Mouse (Mus musculus): ENCODE measurements around the gene Slc6a16. TPM values are rescaled to one million over a fixed set of nuclear protein-coding genes. Genes with fewer than 3 reads are reported as not detected.

Gene Slc6a16
- polyA plus RNA-seq, 1 experiment from 2014 or later: not detected

- peak; percentile 90 for TF ChIP-seq CTCF (IDR thresholded peaks at IDR 0.05; ENCODE audit: low read depth)
- no peak overlapping the region for H3K4me3 ChIP-seq (ENCODE audit: low read depth, low read length)
- H3K9ac ChIP-seq (ENCODE audit: low read depth, low read length): no peak overlapping the region
- H3K4me1 ChIP-seq (replicated peaks; ENCODE audit: control insufficient read depth, insufficient read depth, low read length): no peaks in the 10 kb centered on the region
- H3K9me3 ChIP-seq (ENCODE audit: control insufficient read depth): no peaks in the 10 kb centered on the region
- H3K4me2 ChIP-seq (replicated peaks; ENCODE audit: low read depth): no peak overlapping the region
- ATAC-seq: 0 out of 2 replicates have a peak, but pooled peaks have one; percentile 53
- H3K27me3 ChIP-seq (replicated peaks; ENCODE audit: control insufficient read depth, insufficient read depth, low read length): no peaks in the 10 kb centered on the region
- WGBS: 19% methylated on average over 5 of the region's 5 CpGs
- peaks cover 24% of the 10 kb centered on the region for H3K36me3 ChIP-seq (ENCODE audit: control insufficient read depth, insufficient read depth)
- H3K27ac ChIP-seq (ENCODE audit: low read depth, low read length): no peak overlapping the region
Measured at GRCm38 (mm10) chr7:45299752-45300151, 58.9 kb downstream of the Slc6a16 start.

GRCm38 (mm10) chr7:45300270-45300669, 59.4 kb downstream of the Slc6a16 start:
- peak; percentile 33; the same call in 1 of the 2 replicates for ATAC-seq
- WGBS: 9% methylated on average over 6 of the region's 6 CpGs
- no peaks in the 10 kb centered on the region for H3K9me3 ChIP-seq (ENCODE audit: control insufficient read depth)
- H3K4me1 ChIP-seq (replicated peaks; ENCODE audit: control insufficient read depth, insufficient read depth, low read length): no peaks in the 10 kb centered on the region
- H3K4me2 ChIP-seq (replicated peaks; ENCODE audit: low read depth): 0 out of 2 replicates have a peak overlapping the region, but pooled peaks have one; percentile 9
- no peak overlapping the region for H3K9ac ChIP-seq (ENCODE audit: low read depth, low read length)
- peak; percentile 83 for TF ChIP-seq CTCF (IDR thresholded peaks at IDR 0.05; ENCODE audit: low read depth)
- no peak overlapping the region for H3K4me3 ChIP-seq (ENCODE audit: low read depth, low read length)
- no peaks in the 10 kb centered on the region for H3K27me3 ChIP-seq (replicated peaks; ENCODE audit: control insufficient read depth, insufficient read depth, low read length)
- peaks cover 27% of the 10 kb centered on the region for H3K36me3 ChIP-seq (ENCODE audit: control insufficient read depth, insufficient read depth)
- no peak overlapping the region for H3K27ac ChIP-seq (ENCODE audit: low read depth, low read length)

GRCm38 (mm10) chr7:45302626-45303025, 61.7 kb downstream of the Slc6a16 start:
- 64% methylated on average over 8 of the region's 8 CpGs for WGBS

GRCm38 (mm10) chr7:45304869-45305268, 64.0 kb downstream of the Slc6a16 start:
- 18% methylated on average over 12 of the region's 13 CpGs for WGBS
- no peak for TF ChIP-seq CTCF (IDR thresholded peaks at IDR 0.05; ENCODE audit: low read depth)
- Histone ChIP-seq H3K27me3 (replicated peaks; ENCODE audit: control insufficient read depth, insufficient read depth, low read length) (no peaks in the 10 kb centered on the region), H3K4me3 (ENCODE audit: low read depth, low read length) (no peak overlapping the region), H3K4me1 (replicated peaks; ENCODE audit: control insufficient read depth, insufficient read depth, low read length) (no peaks in the 10 kb centered on the region; the same call in 1 of the 2 replicates), H3K27ac (ENCODE audit: low read depth, low read length) (no peak overlapping the region; the same call in 1 of the 2 replicates), H3K9ac (ENCODE audit: low read depth, low read length) (no peak overlapping the region), H3K4me2 (replicated peaks; ENCODE audit: low read depth) (peak overlapping the region; percentile 47), H3K9me3 (ENCODE audit: control insufficient read depth) (no peaks in the 10 kb centered on the region), H3K36me3 (ENCODE audit: control insufficient read depth, insufficient read depth) (peaks cover 51% of the 10 kb centered on the region)
- peak; percentile 17; the same call in 1 of the 2 replicates for ATAC-seq

More at GRCm38 (mm10) chr7:45302626-45303025, 61.7 kb downstream of the Slc6a16 start:
- peaks cover 34% of the 10 kb centered on the region for H3K36me3 ChIP-seq (ENCODE audit: control insufficient read depth, insufficient read depth)
- no peak for TF ChIP-seq CTCF (IDR thresholded peaks at IDR 0.05; ENCODE audit: low read depth)
- no peak for ATAC-seq
- H3K27me3 ChIP-seq (replicated peaks; ENCODE audit: control insufficient read depth, insufficient read depth, low read length): no peaks in the 10 kb centered on the region
- H3K27ac ChIP-seq (ENCODE audit: low read depth, low read length): no peak overlapping the region
- H3K4me3 ChIP-seq (ENCODE audit: low read depth, low read length): no peak overlapping the region
- no peak overlapping the region for H3K9ac ChIP-seq (ENCODE audit: low read depth, low read length)
- no peaks in the 10 kb centered on the region for H3K9me3 ChIP-seq (ENCODE audit: control insufficient read depth)
- H3K4me1 ChIP-seq (replicated peaks; ENCODE audit: control insufficient read depth, insufficient read depth, low read length): no peaks in the 10 kb centered on the region
- no peak overlapping the region for H3K4me2 ChIP-seq (replicated peaks; ENCODE audit: low read depth)

- peak; percentile 78 for ATAC-seq
- Histone ChIP-seq H3K4me2 (replicated peaks; ENCODE audit: low read depth) (peak overlapping the region; percentile 47), H3K27ac (ENCODE audit: low read depth, low read length) (no peak overlapping the region), H3K27me3 (replicated peaks; ENCODE audit: control insufficient read depth, insufficient read depth, low read length) (no peaks in the 10 kb centered on the region), H3K9me3 (ENCODE audit: control insufficient read depth) (no peaks in the 10 kb centered on the region), H3K9ac (ENCODE audit: low read depth, low read length) (no peak overlapping the region), H3K4me1 (replicated peaks; ENCODE audit: control insufficient read depth, insufficient read depth, low read length) (no peaks in the 10 kb centered on the region; the same call in 1 of the 2 replicates), H3K4me3 (ENCODE audit: low read depth, low read length) (no peak overlapping the region), H3K36me3 (ENCODE audit: control insufficient read depth, insufficient read depth) (peaks cover 55% of the 10 kb centered on the region)
- 8% methylated on average over 17 of the region's 17 CpGs for WGBS
- peak; percentile 97 for TF ChIP-seq CTCF (IDR thresholded peaks at IDR 0.05; ENCODE audit: low read depth)
Measured at GRCm38 (mm10) chr7:45305275-45305674, 64.4 kb downstream of the Slc6a16 start.

GRCm38 (mm10) chr7:45308551-45309240, 67.8 kb downstream of the Slc6a16 start:
- H3K9ac ChIP-seq (ENCODE audit: low read depth, low read length): no peak overlapping the region
- H3K36me3 ChIP-seq (ENCODE audit: control insufficient read depth, insufficient read depth): peaks cover 52% of the 10 kb centered on the region
- ATAC-seq: no peak
- no peak overlapping the region for H3K4me3 ChIP-seq (ENCODE audit: low read depth, low read length)
- no peak overlapping the region for H3K4me2 ChIP-seq (replicated peaks; ENCODE audit: low read depth)
- H3K9me3 ChIP-seq (ENCODE audit: control insufficient read depth): no peaks in the 10 kb centered on the region
- no peak overlapping the region for H3K27ac ChIP-seq (ENCODE audit: low read depth, low read length)
- no peaks in the 10 kb centered on the region for H3K27me3 ChIP-seq (replicated peaks; ENCODE audit: control insufficient read depth, insufficient read depth, low read length)
- WGBS: 73% methylated on average over 15 of the region's 15 CpGs
- no peaks in the 10 kb centered on the region; the same call in 1 of the 2 replicates for H3K4me1 ChIP-seq (replicated peaks; ENCODE audit: control insufficient read depth, insufficient read depth, low read length)
- TF ChIP-seq CTCF (IDR thresholded peaks at IDR 0.05; ENCODE audit: low read depth): no peak

Data from intestine, postnatal 0 days (tissue).